Mouse (Mus musculus): Measurements from ENCODE around the gene Serpina9.
A peak's percentile ranks its signal among the peaks of the same experiment; 100 is the strongest.

Gene Serpina9

GRCm38 (mm10) chr12:104013620-104014019 is at the start of gene Serpina9:
Gene Serpina9, minus strand, starts transcription at chr12:104013755.
- DNase-seq = no peak

- DNase-seq = no peak
Measured at GRCm38 (mm10) chr12:104061862-104062261, 48.3 kb upstream of the Serpina9 start.

- no peak for DNase-seq
Measured at GRCm38 (mm10) chr12:104060126-104060525, 46.6 kb upstream of the Serpina9 start.

GRCm38 (mm10) chr12:104057531-104057930 is 44.0 kb upstream of the Serpina9 start:
- peak in 1 of 2 experiments; percentile 16 for DNase-seq

- peak; percentile 69 to 77 for DNase-seq
Measured at GRCm38 (mm10) chr12:104057050-104057449, 43.5 kb upstream of the Serpina9 start.

GRCm38 (mm10) chr12:104055755-104056154 is 42.2 kb upstream of the Serpina9 start:
- peak; percentile 23 to 43 for DNase-seq

- no peak for DNase-seq
Measured at GRCm38 (mm10) chr12:104053995-104054394, 40.4 kb upstream of the Serpina9 start.

GRCm38 (mm10) chr12:104045713-104046112 is 32.2 kb upstream of the Serpina9 start:
- no peak for DNase-seq

- no peak for DNase-seq
Measured at GRCm38 (mm10) chr12:104044343-104044742, 30.8 kb upstream of the Serpina9 start, which contains the start of gene Serpina12. Gene Serpina12, minus strand, starts transcription at chr12:104044443.

GRCm38 (mm10) chr12:104042753-104043152 is 29.2 kb upstream of the Serpina9 start:
- no peak for DNase-seq

- DNase-seq = no peak
Measured at GRCm38 (mm10) chr12:104041401-104041800, 27.8 kb upstream of the Serpina9 start.

GRCm38 (mm10) chr12:104038181-104038580 is 24.6 kb upstream of the Serpina9 start:
- no peak for DNase-seq

DNA sequence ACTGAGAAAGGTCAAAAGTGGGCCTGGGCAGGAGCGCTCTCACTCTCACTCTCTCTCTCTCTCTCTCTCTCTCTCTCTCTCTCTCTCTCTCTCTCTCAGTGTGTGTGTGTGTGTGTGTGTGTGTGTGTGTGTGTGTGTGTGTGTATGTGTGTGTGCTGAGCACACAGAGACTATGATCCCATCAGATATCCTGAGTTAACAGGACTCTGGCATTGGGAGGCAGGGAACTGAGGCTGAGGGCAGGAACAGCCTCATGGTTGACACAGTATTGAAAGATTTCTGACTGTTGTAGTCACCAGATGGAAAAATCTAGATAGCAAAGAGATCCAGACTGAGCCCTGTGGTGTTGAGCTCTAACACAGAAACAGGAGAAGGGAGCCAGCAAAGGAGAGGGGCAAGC is 20.2 kb upstream of the Serpina9 start:
- no peak for DNase-seq

DNA sequence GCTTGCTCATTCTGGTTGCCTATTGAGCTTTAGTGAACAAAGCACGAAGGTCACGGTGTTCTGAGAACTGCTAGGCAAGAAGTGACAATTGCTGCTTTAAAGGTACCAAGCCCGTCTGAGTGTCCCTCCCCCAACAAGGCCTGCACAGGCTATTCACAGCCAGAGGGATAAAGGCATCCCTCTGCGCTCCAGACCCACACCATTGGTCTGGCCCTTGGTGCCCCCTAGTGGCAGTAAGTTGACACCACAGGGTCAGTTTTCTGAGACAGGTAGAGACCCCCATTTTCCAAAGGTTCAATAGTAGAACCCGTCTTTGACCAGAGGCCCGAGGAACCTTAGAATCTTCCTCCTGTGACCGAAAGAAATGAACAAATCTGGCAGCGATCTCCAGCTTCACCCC is 16.4 kb upstream of the Serpina9 start:
- DNase-seq = peak; percentile 11 to 18

- no peak for DNase-seq
Measured at GRCm38 (mm10) chr12:104015280-104015679, 1.7 kb upstream of the Serpina9 start.

DNA sequence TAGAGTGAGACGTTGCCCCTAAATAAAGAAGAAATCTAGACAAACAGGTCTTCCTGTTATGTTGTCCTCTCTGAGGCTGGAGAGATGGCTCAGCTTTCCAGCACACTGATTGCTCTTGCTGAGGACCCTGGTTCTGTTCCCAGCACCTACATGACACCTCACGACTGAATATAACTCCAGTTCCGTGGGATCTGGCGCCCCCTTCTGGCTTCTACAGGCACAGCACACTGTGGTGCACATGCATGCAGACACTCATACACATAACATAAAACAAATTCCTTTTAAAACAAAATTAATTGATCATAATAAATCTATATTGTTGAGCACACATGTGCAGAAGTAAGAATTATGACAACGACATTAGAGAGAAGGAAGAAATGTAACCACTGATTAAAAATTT is 8.9 kb downstream of the Serpina9 start:
- DNase-seq = no peak

DNA sequence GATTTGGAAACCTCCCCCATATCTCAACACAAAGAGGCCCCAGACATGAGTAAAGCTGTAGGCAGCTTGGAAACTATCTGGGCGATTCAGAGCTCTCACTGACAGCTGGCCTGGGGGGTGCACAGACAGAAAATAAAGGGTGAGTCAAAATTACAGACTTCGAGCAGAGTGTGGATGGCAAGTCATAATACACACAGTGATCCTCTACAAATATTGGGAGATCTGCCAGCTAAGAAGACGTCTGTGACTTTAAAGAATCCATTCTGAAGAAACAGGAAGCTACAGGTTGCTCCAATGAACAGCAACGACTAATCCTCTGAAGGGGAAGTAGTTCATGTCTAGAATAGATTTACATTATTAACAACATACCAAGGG is 10.3 kb downstream of the Serpina9 start:
- DNase-seq = no peak

- no peak for DNase-seq
Measured at GRCm38 (mm10) chr12:104002569-104003237, 10.9 kb downstream of the Serpina9 start.

DNA sequence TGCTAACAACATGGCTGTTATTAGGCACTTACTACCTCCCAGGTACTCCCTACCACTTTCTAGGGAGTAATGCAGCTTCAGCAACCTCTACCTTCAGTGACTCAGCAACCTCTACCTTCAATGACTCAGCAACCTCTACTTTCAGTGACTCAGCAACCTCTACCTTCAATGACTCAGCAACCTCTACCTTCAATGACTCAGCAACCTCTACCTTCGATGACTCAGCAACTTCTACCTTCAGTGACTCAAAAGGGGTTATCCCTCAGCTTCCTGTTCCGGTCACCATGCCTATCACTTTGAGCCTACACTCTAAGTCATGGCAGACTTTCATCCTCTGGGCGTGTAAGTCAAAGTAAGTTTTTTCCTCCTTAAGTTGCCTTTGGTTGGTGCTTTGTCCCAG is 13.0 kb downstream of the Serpina9 start:
- DNase-seq = no peak

DNA sequence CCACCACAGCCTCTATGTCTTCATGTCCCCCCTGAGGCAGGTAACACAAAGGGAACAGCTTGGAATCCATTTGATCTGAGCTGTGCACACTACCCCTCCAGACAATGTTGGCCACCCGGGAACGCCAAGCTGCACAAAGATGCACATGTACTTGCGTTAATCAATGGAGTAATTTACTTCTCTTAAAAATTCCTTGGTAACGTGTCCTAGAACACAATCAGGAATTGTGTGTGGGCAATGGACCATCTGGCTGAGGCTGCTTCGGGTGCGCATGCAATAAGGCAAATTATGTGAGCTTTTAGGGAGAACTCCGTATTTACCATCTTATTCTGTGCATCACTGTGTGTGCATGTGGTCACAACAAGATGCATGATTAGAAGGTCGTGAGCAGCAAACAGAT is 13.9 kb downstream of the Serpina9 start:
- DNase-seq = no peak

GRCm38 (mm10) chr12:103996513-103996912 is 17.0 kb downstream of the Serpina9 start:
- no peak for DNase-seq

GRCm38 (mm10) chr12:103995292-103996072 is 18.1 kb downstream of the Serpina9 start:
- peak; percentile 84 to 85 for DNase-seq

DNA sequence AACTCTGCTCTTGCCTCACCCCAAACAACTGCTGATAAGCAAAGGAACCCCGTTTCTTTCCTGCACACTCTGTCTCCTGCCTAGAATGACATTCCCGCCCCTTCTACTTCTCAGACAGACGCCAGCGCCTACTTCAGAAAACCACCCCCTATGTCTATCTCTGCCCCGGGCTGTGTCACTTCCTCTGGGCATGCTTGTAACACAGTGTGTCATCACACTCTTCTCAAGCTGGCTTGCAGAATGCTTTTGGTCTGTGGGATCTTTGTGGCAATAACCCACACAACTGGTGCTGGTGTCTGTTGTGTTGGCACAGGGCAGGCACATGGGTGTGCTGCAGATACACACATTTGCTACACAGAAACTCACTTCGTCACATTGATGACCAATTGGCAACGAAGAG is 20.6 kb downstream of the Serpina9 start:
- DNase-seq = no peak

GRCm38 (mm10) chr12:103989857-103990256 is 23.7 kb downstream of the Serpina9 start, which contains the start of gene Serpina11:
Gene Serpina11, minus strand, starts transcription at chr12:103989957.
- DNase-seq = no peak

Measured in cerebellum, postnatal 14 days (tissue).